Mouse (Mus musculus) liver, embryonic 14.5 days (tissue): Measurements from ENCODE around the gene Aldh3b1. TPM values are rescaled to one million over a fixed set of nuclear protein-coding genes. Genes with fewer than 3 reads are reported as not detected.

ENCODE experiments used
- ATAC-seq: fragments of 200-750 bp; cut with Nextera tagmentation; 2 replicates; pipeline ENCODE4 v1.8.0; 2017; ENCODE audit warnings: moderate number of reproducible peaks, mild to moderate bottlenecking, moderate library complexity; ENCODE audit not compliant: insufficient read depth
- DNase-seq, 3 experiments: peaks; one replicate each; pipeline ENCODE4 v3.0.0-alpha.2; 2012 to 2013; ENCODE audit warnings: low read depth in 3 of 3, low spot score in 3 of 3
- H3K27ac ChIP-seq: fragments of 300-500 bp; sonication (generic); 2 replicates; pipeline ENCODE4 v1.5.1; 2014; ENCODE audit warnings: moderate library complexity, mild to moderate bottlenecking, control low read depth, inconsistent platforms
- H3K27me3 ChIP-seq: fragments of 300-500 bp; sonication (generic); 2 replicates; pipeline ENCODE4 v1.6.1; 2014; ENCODE audit warnings: mild to moderate bottlenecking, low read length, moderate library complexity; ENCODE audit not compliant: control insufficient read depth, insufficient read depth
- H3K36me3 ChIP-seq: fragments of 300-500 bp; sonication (generic); replicated peaks from 2 replicates; pipeline ENCODE4 v1.6.1; 2014; ENCODE audit warnings: low read depth; ENCODE audit not compliant: control insufficient read depth, insufficient read depth
- H3K4me1 ChIP-seq, 2 experiments: fragments of 200-500 bp in 1 of 2; fragments of 300-500 bp in 1 of 2; sonication (generic) in 1 of 2; replicated peaks; 2 replicates each; pipeline ENCODE4 v1.6.1; 2012 to 2014; ENCODE audit warnings: antibody characterized with exemption in 1 of 2, inconsistent platforms in 1 of 2, low read length in 1 of 2; ENCODE audit not compliant: control insufficient read depth in 2 of 2, insufficient read depth in 2 of 2
- H3K4me2 ChIP-seq: fragments of 300-500 bp; sonication (generic); 2 replicates; pipeline ENCODE4 v1.6.1; 2014; ENCODE audit warnings: low read depth, mild to moderate bottlenecking, control low read depth, moderate library complexity
- H3K4me3 ChIP-seq, 2 experiments: fragments of 200-500 bp in 1 of 2; fragments of 300-500 bp in 1 of 2; sonication (generic) in 1 of 2; 2 replicates each; pipeline ENCODE4 v1.5.1; 2012 to 2014; ENCODE audit warnings: low read depth in 2 of 2, low read length in 2 of 2, mild to moderate bottlenecking in 2 of 2, control low read depth in 1 of 2, inconsistent platforms in 1 of 2, moderate library complexity in 1 of 2; ENCODE audit not compliant: insufficient read depth in 1 of 2
- H3K9ac ChIP-seq: fragments of 300-500 bp; sonication (generic); replicated peaks from 2 replicates; pipeline ENCODE4 v1.6.1; 2014; ENCODE audit warnings: mild to moderate bottlenecking, control low read depth, moderate library complexity
- H3K9me3 ChIP-seq: fragments of 300-500 bp; sonication (generic); 2 replicates; pipeline ENCODE4 v1.6.1; 2016; ENCODE audit warnings: low read length, mixed read lengths; ENCODE audit not compliant: control insufficient read depth
- CTCF ChIP-seq: IDR thresholded peaks from 2 replicates; pipeline ENCODE4 v1.5.1; 2016; ENCODE audit warnings: antibody characterized with exemption, low read depth, control low read depth
- EP300 ChIP-seq: IDR thresholded peaks from 2 replicates; pipeline ENCODE4 v1.6.1; 2016; ENCODE audit warnings: antibody characterized with exemption, low read depth
- WGBS: fragments of 180-500 bp; shearing (Covaris S2); extraction: QIAGEN DNeasy Blood & Tissue Kit; methylation state at CpG from one replicate; pipeline ENCODE4 v1.1.7; 2014; ENCODE audit not compliant: insufficient replicate concordance; 5-methylcytosine and 5-hydroxymethylcytosine counted together
- polyA plus RNA-seq, 2 experiments: library from polyadenylated mRNA; depleted of rRNA in 1 of 2; stranded (reverse) in 1 of 2; unstranded in 1 of 2; fragments of >200 nt; fragmentation: Nextera tagmentation in 1 of 2; extraction: Ambion mirVana in 1 of 2; gene quantifications; 2 replicates each; pipeline versions ENCODE4 v1.2.1 to v1.2.3; 2012 to 2014

Gene Aldh3b1
- polyA plus RNA-seq, 2 experiments, result 3.3 to 5.3 TPM

- Histone ChIP-seq H3K4me2 (no peak overlapping the region), H3K4me3 (no peak overlapping the region), H3K36me3 (no peaks in the 10 kb centered on the region), H3K9ac (no peak overlapping the region), H3K27ac (no peak overlapping the region), H3K27me3 (no peaks in the 10 kb centered on the region), H3K4me1 (no peaks in the 10 kb centered on the region; a peak in 1 of 4 replicates), H3K9me3 (no peaks in the 10 kb centered on the region)
- no peak for DNase-seq
- TF ChIP-seq EP300, result no peak
- no peak for TF ChIP-seq CTCF
- ATAC-seq, result no peak
- WGBS, result 71% methylated on average over 7 of the region's 7 CpGs
These were observed 54.6 kb downstream of the Aldh3b1 start for GRCm38 (mm10) chr19:3875045-3875444.

- WGBS, result 62% methylated on average over 4 of the region's 4 CpGs
- Histone ChIP-seq H3K27me3 (no peaks in the 10 kb centered on the region), H3K4me3 (no peak overlapping the region), H3K4me2 (no peak overlapping the region), H3K4me1 (no peaks in the 10 kb centered on the region), H3K27ac (no peak overlapping the region), H3K9me3 (no peaks in the 10 kb centered on the region), H3K36me3 (no peaks in the 10 kb centered on the region), H3K9ac (no peak overlapping the region)
- ATAC-seq, result no peak
- no peak for DNase-seq
- no peak for TF ChIP-seq EP300
These were observed 57.2 kb downstream of the Aldh3b1 start for GRCm38 (mm10) chr19:3872373-3872772.

- Histone ChIP-seq H3K36me3 (no peaks in the 10 kb centered on the region), H3K9ac (no peak overlapping the region), H3K4me2 (no peak overlapping the region), H3K4me3 (no peak overlapping the region), H3K27ac (no peak overlapping the region), H3K9me3 (no peaks in the 10 kb centered on the region), H3K4me1 (no peaks in the 10 kb centered on the region), H3K27me3 (no peaks in the 10 kb centered on the region)
- ATAC-seq (no peak), DNase-seq (no peak)
- TF ChIP-seq CTCF (no peak), EP300 (no peak)
These were observed 58.1 kb downstream of the Aldh3b1 start for GRCm38 (mm10) chr19:3871468-3871867.

- DNase-seq (no peak), ATAC-seq (no peak)
- H3K9ac ChIP-seq, result no peak overlapping the region
- no peak overlapping the region for H3K27ac ChIP-seq
- no peaks in the 10 kb centered on the region for H3K36me3 ChIP-seq
- H3K4me3 ChIP-seq, result no peak overlapping the region
- no peak overlapping the region for H3K4me2 ChIP-seq
- H3K9me3 ChIP-seq, result no peaks in the 10 kb centered on the region
- TF ChIP-seq CTCF (no peak), EP300 (no peak)
- no peaks in the 10 kb centered on the region for H3K4me1 ChIP-seq
- WGBS, result 74% methylated on average over 1 of the region's 1 CpGs
- no peaks in the 10 kb centered on the region for H3K27me3 ChIP-seq
These were observed 61.3 kb downstream of the Aldh3b1 start for GRCm38 (mm10) chr19:3868290-3868689.

GRCm38 (mm10) chr19:3864960-3865359 lies 64.6 kb downstream of the Aldh3b1 start:
- no peak for DNase-seq
- Histone ChIP-seq H3K4me2 (no peak overlapping the region), H3K4me3 (no peak overlapping the region), H3K27me3 (no peaks in the 10 kb centered on the region), H3K27ac (no peak overlapping the region), H3K4me1 (peaks cover 4% of the 10 kb centered on the region in 2 experiments; a peak in 2 of 4 replicates), H3K9ac (no peak overlapping the region), H3K9me3 (no peaks in the 10 kb centered on the region), H3K36me3 (no peaks in the 10 kb centered on the region)
- TF ChIP-seq CTCF, result peak; percentile 62
- no peak for TF ChIP-seq EP300
- no peak for ATAC-seq
- WGBS, result 60% methylated on average over 2 of the region's 2 CpGs

Other genes starting within 250 kb of the Aldh3b1 start
- 6.8 and 7.4 TPM in 2 replicates for gene Lrp5, start 243.2 kb downstream of the Aldh3b1 start, polyA plus RNA-seq (2012; rRNA removed)
- gene Lrp5, start 243.2 kb downstream of the Aldh3b1 start, polyA plus RNA-seq (2014; fragmentation: Nextera tagmentation; extraction: Ambion mirVana), result 2.2 and 2.3 TPM in 2 replicates
- gene 1810055G02Rik, start 221.5 kb downstream of the Aldh3b1 start, polyA plus RNA-seq (2012; rRNA removed), result 10.8 and 12.1 TPM in 2 replicates
- gene 1810055G02Rik, start 221.5 kb downstream of the Aldh3b1 start, polyA plus RNA-seq (2014; fragmentation: Nextera tagmentation; extraction: Ambion mirVana), result 10.8 and 11.0 TPM in 2 replicates
- gene Kmt5b, start 162.4 kb downstream of the Aldh3b1 start, polyA plus RNA-seq (2012; rRNA removed), result 4.1 and 6.3 TPM in 2 replicates
- gene Kmt5b, start 162.4 kb downstream of the Aldh3b1 start, polyA plus RNA-seq (2014; fragmentation: Nextera tagmentation; extraction: Ambion mirVana), result 5.0 and 5.4 TPM in 2 replicates
- gene Chka, start 78.0 kb downstream of the Aldh3b1 start, polyA plus RNA-seq (2012; rRNA removed), result 13.2 and 17.0 TPM in 2 replicates
- gene Chka, start 78.0 kb downstream of the Aldh3b1 start, polyA plus RNA-seq (2014; fragmentation: Nextera tagmentation; extraction: Ambion mirVana), result 10.3 and 13.1 TPM in 2 replicates
- 47.1 and 48.6 TPM in 2 replicates for gene Tcirg1, start 22.7 kb downstream of the Aldh3b1 start, polyA plus RNA-seq (2012; rRNA removed)
- gene Tcirg1, start 22.7 kb downstream of the Aldh3b1 start, polyA plus RNA-seq (2014; fragmentation: Nextera tagmentation; extraction: Ambion mirVana), result 15.4 and 15.6 TPM in 2 replicates
- 118 and 126 TPM in 2 replicates for gene Ndufs8, start 17.0 kb downstream of the Aldh3b1 start, polyA plus RNA-seq (2012; rRNA removed)
- gene Ndufs8, start 17.0 kb downstream of the Aldh3b1 start, polyA plus RNA-seq (2014; fragmentation: Nextera tagmentation; extraction: Ambion mirVana), result 209 and 219 TPM in 2 replicates
- 19.8 and 22.8 TPM in 2 replicates for gene Unc93b1, start 5.4 kb upstream of the Aldh3b1 start, polyA plus RNA-seq (2012; rRNA removed)
- 14.7 and 15.1 TPM in 2 replicates for gene Unc93b1, start 5.4 kb upstream of the Aldh3b1 start, polyA plus RNA-seq (2014; fragmentation: Nextera tagmentation; extraction: Ambion mirVana)
- 0.02 and 0.04 TPM in 2 replicates for gene Aldh3b3, start 28.8 kb upstream of the Aldh3b1 start, polyA plus RNA-seq (2012; rRNA removed)
- gene Aldh3b3, start 28.8 kb upstream of the Aldh3b1 start, polyA plus RNA-seq (2014; fragmentation: Nextera tagmentation; extraction: Ambion mirVana), result not detected in 2 replicates
- gene Aldh3b2, start 42.5 kb upstream of the Aldh3b1 start, polyA plus RNA-seq (2012; rRNA removed), result 0.32 and 0.33 TPM in 2 replicates
- gene Aldh3b2, start 42.5 kb upstream of the Aldh3b1 start, polyA plus RNA-seq (2014; fragmentation: Nextera tagmentation; extraction: Ambion mirVana), result 0.48 and 0.56 TPM in 2 replicates
- gene Acy3, start 56.8 kb upstream of the Aldh3b1 start, polyA plus RNA-seq (2012; rRNA removed), result 10.8 and 11.1 TPM in 2 replicates
- 9.1 and 9.5 TPM in 2 replicates for gene Acy3, start 56.8 kb upstream of the Aldh3b1 start, polyA plus RNA-seq (2014; fragmentation: Nextera tagmentation; extraction: Ambion mirVana)
- gene Tbx10, start 62.9 kb upstream of the Aldh3b1 start, polyA plus RNA-seq (2012; rRNA removed), result 0.37 and 0.50 TPM in 2 replicates
- 0.28 and 0.30 TPM in 2 replicates for gene Tbx10, start 62.9 kb upstream of the Aldh3b1 start, polyA plus RNA-seq (2014; fragmentation: Nextera tagmentation; extraction: Ambion mirVana)
- gene Nudt8, start 70.8 kb upstream of the Aldh3b1 start, polyA plus RNA-seq (2012; rRNA removed), result 2.1 and 2.9 TPM in 2 replicates
- 14.2 and 15.2 TPM in 2 replicates for gene Nudt8, start 70.8 kb upstream of the Aldh3b1 start, polyA plus RNA-seq (2014; fragmentation: Nextera tagmentation; extraction: Ambion mirVana)
- gene Gm49405, start 70.8 kb upstream of the Aldh3b1 start, polyA plus RNA-seq (2012; rRNA removed), result 0.65 and 0.73 TPM in 2 replicates
- 0.25 and 0.33 TPM in 2 replicates for gene Gm49405, start 70.8 kb upstream of the Aldh3b1 start, polyA plus RNA-seq (2014; fragmentation: Nextera tagmentation; extraction: Ambion mirVana)
- 1.8 and 2.2 TPM in 2 replicates for gene Doc2g, start 73.5 kb upstream of the Aldh3b1 start, polyA plus RNA-seq (2012; rRNA removed)
- gene Doc2g, start 73.5 kb upstream of the Aldh3b1 start, polyA plus RNA-seq (2014; fragmentation: Nextera tagmentation; extraction: Ambion mirVana), result 0.25 and 0.45 TPM in 2 replicates
- 67.5 and 84.8 TPM in 2 replicates for gene Ndufv1, start 83.0 kb upstream of the Aldh3b1 start, polyA plus RNA-seq (2012; rRNA removed)
- gene Ndufv1, start 83.0 kb upstream of the Aldh3b1 start, polyA plus RNA-seq (2014; fragmentation: Nextera tagmentation; extraction: Ambion mirVana), result 159 and 168 TPM in 2 replicates
- gene Gstp1, start 108.2 kb upstream of the Aldh3b1 start, polyA plus RNA-seq (2012; rRNA removed), result 230 and 274 TPM in 2 replicates
- 511 and 557 TPM in 2 replicates for gene Gstp1, start 108.2 kb upstream of the Aldh3b1 start, polyA plus RNA-seq (2014; fragmentation: Nextera tagmentation; extraction: Ambion mirVana)
- 6.6 and 7.9 TPM in 2 replicates for gene Gstp2, start 116.2 kb upstream of the Aldh3b1 start, polyA plus RNA-seq (2012; rRNA removed)
- gene Gstp2, start 116.2 kb upstream of the Aldh3b1 start, polyA plus RNA-seq (2014; fragmentation: Nextera tagmentation; extraction: Ambion mirVana), result 6.9 and 7.3 TPM in 2 replicates
- 78.5 and 87.0 TPM in 2 replicates for gene Gstp3, start 129.8 kb upstream of the Aldh3b1 start, polyA plus RNA-seq (2012; rRNA removed)
- gene Gstp3, start 129.8 kb upstream of the Aldh3b1 start, polyA plus RNA-seq (2014; fragmentation: Nextera tagmentation; extraction: Ambion mirVana), result 65.7 and 69.6 TPM in 2 replicates
- 0.16 and 0.17 TPM in 2 replicates for gene Cabp2, start 151.8 kb upstream of the Aldh3b1 start, polyA plus RNA-seq (2012; rRNA removed)
- 0.20 and 0.44 TPM in 2 replicates for gene Cabp2, start 151.8 kb upstream of the Aldh3b1 start, polyA plus RNA-seq (2014; fragmentation: Nextera tagmentation; extraction: Ambion mirVana)
- 52.5 and 64.8 TPM in 2 replicates for gene Cdk2ap2, start 167.4 kb upstream of the Aldh3b1 start, polyA plus RNA-seq (2012; rRNA removed)
- gene Cdk2ap2, start 167.4 kb upstream of the Aldh3b1 start, polyA plus RNA-seq (2014; fragmentation: Nextera tagmentation; extraction: Ambion mirVana), result 99.9 and 101 TPM in 2 replicates
- gene Pitpnm1, start 170.2 kb upstream of the Aldh3b1 start, polyA plus RNA-seq (2012; rRNA removed), result 6.1 and 7.1 TPM in 2 replicates
- gene Pitpnm1, start 170.2 kb upstream of the Aldh3b1 start, polyA plus RNA-seq (2014; fragmentation: Nextera tagmentation; extraction: Ambion mirVana), result 3.4 TPM in 2 replicates
- 28.8 and 33.2 TPM in 2 replicates for gene Aip, start 196.1 kb upstream of the Aldh3b1 start, polyA plus RNA-seq (2012; rRNA removed)
- gene Aip, start 196.1 kb upstream of the Aldh3b1 start, polyA plus RNA-seq (2014; fragmentation: Nextera tagmentation; extraction: Ambion mirVana), result 29.4 TPM in 2 replicates
- gene Gpr152, start 210.0 kb upstream of the Aldh3b1 start, polyA plus RNA-seq (2012; rRNA removed), result not detected in 2 replicates
- gene Gpr152, start 210.0 kb upstream of the Aldh3b1 start, polyA plus RNA-seq (2014; fragmentation: Nextera tagmentation; extraction: Ambion mirVana), result not detected in 2 replicates
- gene Cabp4, start 214.2 kb upstream of the Aldh3b1 start, polyA plus RNA-seq (2012; rRNA removed), result 0.03 and 0.15 TPM in 2 replicates
- not detected in 2 replicates for gene Cabp4, start 214.2 kb upstream of the Aldh3b1 start, polyA plus RNA-seq (2014; fragmentation: Nextera tagmentation; extraction: Ambion mirVana)
- 57.5 and 59.2 TPM in 2 replicates for gene Coro1b, start 218.8 kb upstream of the Aldh3b1 start, polyA plus RNA-seq (2012; rRNA removed)
- 57.5 and 62.2 TPM in 2 replicates for gene Coro1b, start 218.8 kb upstream of the Aldh3b1 start, polyA plus RNA-seq (2014; fragmentation: Nextera tagmentation; extraction: Ambion mirVana)
- 12.5 and 16.3 TPM in 2 replicates for gene Ptprcap, start 223.8 kb upstream of the Aldh3b1 start, polyA plus RNA-seq (2012; rRNA removed)
- 14.4 and 17.0 TPM in 2 replicates for gene Ptprcap, start 223.8 kb upstream of the Aldh3b1 start, polyA plus RNA-seq (2014; fragmentation: Nextera tagmentation; extraction: Ambion mirVana)
- gene Rps6kb2, start 233.5 kb upstream of the Aldh3b1 start, polyA plus RNA-seq (2012; rRNA removed), result 17.2 and 19.2 TPM in 2 replicates
- gene Rps6kb2, start 233.5 kb upstream of the Aldh3b1 start, polyA plus RNA-seq (2014; fragmentation: Nextera tagmentation; extraction: Ambion mirVana), result 19.5 and 19.9 TPM in 2 replicates
- 0.32 and 0.44 TPM in 2 replicates for gene Carns1, start 245.7 kb upstream of the Aldh3b1 start, polyA plus RNA-seq (2012; rRNA removed)
- 0.18 and 0.71 TPM in 2 replicates for gene Carns1, start 245.7 kb upstream of the Aldh3b1 start, polyA plus RNA-seq (2014; fragmentation: Nextera tagmentation; extraction: Ambion mirVana)